In genomic region chr17:86168231-86168981, GRCm38 (mm10) we compare ENCODE assay signal across 8 mouse cellular contexts. TPM values are rescaled to one million over a fixed set of nuclear protein-coding genes. Genes with fewer than 3 reads are reported as not detected.
DNase-seq lines count a peak whose midpoint lies in the region; ATAC-seq and TF ChIP-seq lines count a peak whose summit lies in the region.

No protein-coding gene starts in this region.

- TF ChIP-seq EP300 in heart, postnatal 0 days (IDR thresholded peaks at IDR 0.05; ENCODE audit: low read depth) = no peak

- no peaks in the 10 kb centered on the region for H3K9me3 ChIP-seq in forebrain, embryonic 10.5 days
- no peaks in the 10 kb centered on the region for H3K9me3 ChIP-seq in heart, postnatal 0 days (replicated peaks; ENCODE audit: control insufficient read depth, low read length)

- peak overlapping the region; percentile 97 for H3K4me2 ChIP-seq in heart, postnatal 0 days (ENCODE audit: low read depth, low read length)

- TF ChIP-seq CTCF in heart, postnatal 0 days (IDR thresholded peaks at IDR 0.05; ENCODE audit: low read depth) = 0 out of 2 replicates have a peak, but pooled peaks have one; percentile 5

- peak overlapping the region; percentile 75 for H3K9ac ChIP-seq in heart, postnatal 0 days (replicated peaks; ENCODE audit: low read depth, low read length)

- ATAC-seq in heart, postnatal 0 days (ENCODE audit: insufficient read depth, low read depth) = no peak

- under 1% methylated on average over 64 of the region's 64 CpGs for WGBS in forebrain, embryonic 10.5 days
- WGBS in heart, postnatal 0 days = under 1% methylated on average over 58 of the region's 64 CpGs

- peaks cover 38% of the 10 kb centered on the region for H3K4me1 ChIP-seq in forebrain, embryonic 10.5 days
- H3K4me1 ChIP-seq in heart, postnatal 0 days (ENCODE audit: control insufficient read depth, insufficient read depth) = peaks cover 31% of the 10 kb centered on the region

- peaks cover 8% of the 10 kb centered on the region; the same call in 1 of the 2 replicates for H3K36me3 ChIP-seq in forebrain, embryonic 10.5 days (replicated peaks)
- peaks cover 7% of the 10 kb centered on the region; the same call in 1 of the 2 replicates for H3K36me3 ChIP-seq in heart, postnatal 0 days (replicated peaks; ENCODE audit: control insufficient read depth, insufficient read depth, low read length)

- DNase-seq in ES-CJ7 (ENCODE audit: low read depth, low spot score) = peak; percentile 31
- DNase-seq in adrenal gland, postnatal 10 days = peak; percentile 58
- peak; percentile 44 for DNase-seq in forebrain, embryonic 10.5 days (ENCODE audit: extremely low spot score, low spot score)
- no peak for DNase-seq in heart, postnatal 0 days (ENCODE audit: low spot score)
- peak; percentile 35 to 53 for DNase-seq in kidney, postnatal 4 days
- peak; percentile 33 for DNase-seq in lung, postnatal 25 days (ENCODE audit: low spot score)
- peak; percentile 49 for DNase-seq in right cerebral cortex, postnatal 14 days
- no peak for DNase-seq in c-Kit-positive CD71-positive TER-119-positive erythroid progenitor cells, embryonic 14.5 days (ENCODE audit: low spot score)

- peaks cover 29% of the 10 kb centered on the region for H3K27me3 ChIP-seq in forebrain, embryonic 10.5 days (ENCODE audit: poor library complexity, severe bottlenecking)
- no peaks in the 10 kb centered on the region for H3K27me3 ChIP-seq in heart, postnatal 0 days (ENCODE audit: control insufficient read depth, insufficient read depth, low read length)

- H3K4me3 ChIP-seq in forebrain, embryonic 10.5 days = peak overlapping the region; percentile 81
- H3K4me3 ChIP-seq in heart, postnatal 0 days (ENCODE audit: low read depth, low read length) = peak overlapping the region; percentile 68

- H3K27ac ChIP-seq in forebrain, embryonic 10.5 days = peak overlapping the region; percentile 94
- peak overlapping the region; percentile 96 for H3K27ac ChIP-seq in heart, postnatal 0 days (ENCODE audit: low read depth)

RNA-seq across cellular contexts. Expression of gene Prkce, which starts 0.8 kb away (rescaled TPM):
- total RNA-seq in adrenal gland, postnatal 10 days (2021) = 10 to 100 TPM; 22.8 to 31.8 TPM
- polyA plus RNA-seq in forebrain, embryonic 10.5 days (2016; fragmentation: Nextera tagmentation; extraction: Ambion mirVana) = 2.8 and 3.1 TPM in 2 replicates
- total RNA-seq in heart, postnatal 0 days (2014; rRNA removed; ENCODE audit: low replicate concordance) = 12.6 and 14.8 TPM in 2 replicates
- 7.8 and 8.1 TPM in 2 replicates for polyA plus RNA-seq in heart, postnatal 0 days (2015; fragmentation: Nextera tagmentation; extraction: Ambion mirVana)

RNA-seq across cellular contexts. Expression of gene Srbd1, which starts 23.4 kb away (rescaled TPM):
- total RNA-seq in adrenal gland, postnatal 10 days (2021) = 10 to 100 TPM; 17.3 to 18.3 TPM
- 24.7 and 25.4 TPM in 2 replicates for polyA plus RNA-seq in forebrain, embryonic 10.5 days (2016; fragmentation: Nextera tagmentation; extraction: Ambion mirVana)
- total RNA-seq in heart, postnatal 0 days (2014; rRNA removed; ENCODE audit: low replicate concordance) = 3.7 and 4.3 TPM in 2 replicates
- 5.4 and 6.3 TPM in 2 replicates for polyA plus RNA-seq in heart, postnatal 0 days (2015; fragmentation: Nextera tagmentation; extraction: Ambion mirVana)

Comparison
In these comparisons a context has a peak if more than half of its experiments do, and no peak if none do; other contexts are left out.
1. DNase-seq: peak in ES-CJ7 (single experiment), adrenal gland, postnatal 10 days (single experiment), forebrain, embryonic 10.5 days (single experiment), kidney, postnatal 4 days (2 of 2), lung, postnatal 25 days (single experiment) and right cerebral cortex, postnatal 14 days (single experiment); none in heart, postnatal 0 days (single experiment) and c-Kit-positive CD71-positive TER-119-positive erythroid progenitor cells, embryonic 14.5 days (single experiment).